Mouse (Mus musculus): ENCODE results near the gene Opcml. TPM values are rescaled to one million over a fixed set of nuclear protein-coding genes. Genes with fewer than 3 reads are reported as not detected.

The Opcml gene
- polyA plus RNA-seq, 1 experiment = 88.3 TPM

GRCm38 (mm10) chr9:28198106-28198694, 407.6 kb downstream of the Opcml start:
- no peak for TF ChIP-seq POLR2A (IDR thresholded peaks at IDR 0.05; ENCODE audit: extremely low read depth, insufficient read depth, low read length)
- no peak for TF ChIP-seq CTCF (IDR thresholded peaks at IDR 0.05; ENCODE audit: extremely low read depth, insufficient read depth, low read length)
- peaks cover 1% of the 10 kb centered on the region for H3K4me1 ChIP-seq (ENCODE audit: control insufficient read depth, insufficient read depth, low read length)
- no peak overlapping the region for H3K4me3 ChIP-seq (ENCODE audit: insufficient read depth, low read length)
- no peak overlapping the region for H3K27ac ChIP-seq (ENCODE audit: insufficient read depth, low read length)

DNA sequence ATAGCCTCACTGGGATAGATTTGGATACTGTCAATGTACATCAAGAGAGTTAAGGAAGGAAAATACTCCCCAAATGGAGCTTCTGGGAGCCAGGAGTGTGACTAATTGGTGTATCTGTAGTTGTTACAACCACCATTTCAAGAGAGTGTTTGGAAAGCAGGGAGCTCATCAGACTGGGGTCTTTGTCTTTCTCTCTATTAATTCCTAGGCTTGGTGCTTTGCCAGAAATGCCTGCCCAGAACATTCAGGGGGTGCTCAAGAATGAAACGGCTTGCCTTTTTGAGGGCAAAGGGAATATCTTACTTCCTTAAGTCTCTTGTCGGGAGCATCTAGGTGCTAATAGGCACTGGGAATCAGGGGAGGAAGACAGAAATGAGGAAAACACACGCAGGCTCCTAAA, 416.9 kb downstream of the Opcml start:
- no peak for TF ChIP-seq CTCF (IDR thresholded peaks at IDR 0.05; ENCODE audit: extremely low read depth, insufficient read depth, low read length)
- no peak for TF ChIP-seq POLR2A (IDR thresholded peaks at IDR 0.05; ENCODE audit: extremely low read depth, insufficient read depth, low read length)
- no peak overlapping the region for H3K27ac ChIP-seq (ENCODE audit: insufficient read depth, low read length)

DNA sequence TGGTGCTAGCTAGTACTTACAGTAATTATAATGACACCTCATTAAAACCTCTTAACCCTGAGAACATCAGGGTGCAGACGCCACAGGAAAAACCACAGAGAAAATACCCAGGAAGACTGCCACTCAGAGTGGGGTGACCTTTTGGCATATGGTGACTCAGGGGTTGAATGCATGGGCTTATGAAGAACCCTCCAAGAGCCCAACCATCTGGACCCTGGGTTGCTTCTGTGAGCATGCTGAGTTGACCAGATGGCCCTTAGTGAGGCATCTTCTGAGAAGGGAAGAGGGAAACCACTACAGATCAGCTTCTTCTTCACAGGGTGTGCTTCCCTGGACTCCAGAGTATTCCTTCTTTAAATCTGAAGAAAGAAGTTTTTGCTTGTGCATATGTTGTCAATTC, 418.1 kb downstream of the Opcml start:
- TF ChIP-seq POLR2A (IDR thresholded peaks at IDR 0.05; ENCODE audit: extremely low read depth, insufficient read depth, low read length) (no peak), CTCF (IDR thresholded peaks at IDR 0.05; ENCODE audit: extremely low read depth, insufficient read depth, low read length) (no peak)
- H3K27ac ChIP-seq (ENCODE audit: insufficient read depth, low read length) = no peak overlapping the region

More for the DNA sequence above, 416.9 kb downstream of the Opcml start:
- Histone ChIP-seq H3K4me1 (ENCODE audit: control insufficient read depth, insufficient read depth, low read length) (no peaks in the 10 kb centered on the region), H3K4me3 (ENCODE audit: insufficient read depth, low read length) (no peak overlapping the region)

GRCm38 (mm10) chr9:28211877-28212276, 421.3 kb downstream of the Opcml start:
- no peak overlapping the region for H3K27ac ChIP-seq (ENCODE audit: insufficient read depth, low read length)

More for the DNA sequence above, 418.1 kb downstream of the Opcml start:
- no peaks in the 10 kb centered on the region; the same call in 1 of the 2 replicates for H3K4me1 ChIP-seq (ENCODE audit: control insufficient read depth, insufficient read depth, low read length)
- H3K4me3 ChIP-seq (ENCODE audit: insufficient read depth, low read length) = no peak overlapping the region

GRCm38 (mm10) chr9:28213893-28214292, 423.3 kb downstream of the Opcml start:
- no peak overlapping the region for H3K27ac ChIP-seq (ENCODE audit: insufficient read depth, low read length)
- no peak for TF ChIP-seq CTCF (IDR thresholded peaks at IDR 0.05; ENCODE audit: extremely low read depth, insufficient read depth, low read length)
- no peak for TF ChIP-seq POLR2A (IDR thresholded peaks at IDR 0.05; ENCODE audit: extremely low read depth, insufficient read depth, low read length)
- peaks cover 3% of the 10 kb centered on the region for H3K4me1 ChIP-seq (ENCODE audit: control insufficient read depth, insufficient read depth, low read length)
- H3K4me3 ChIP-seq (ENCODE audit: insufficient read depth, low read length) = no peak overlapping the region

More at GRCm38 (mm10) chr9:28211877-28212276, 421.3 kb downstream of the Opcml start:
- Histone ChIP-seq H3K4me1 (ENCODE audit: control insufficient read depth, insufficient read depth, low read length) (peaks cover 2% of the 10 kb centered on the region), H3K4me3 (ENCODE audit: insufficient read depth, low read length) (no peak overlapping the region)
- TF ChIP-seq CTCF (IDR thresholded peaks at IDR 0.05; ENCODE audit: extremely low read depth, insufficient read depth, low read length) (no peak), POLR2A (IDR thresholded peaks at IDR 0.05; ENCODE audit: extremely low read depth, insufficient read depth, low read length) (no peak)

GRCm38 (mm10) chr9:28218026-28218646, 427.6 kb downstream of the Opcml start:
- Histone ChIP-seq H3K4me3 (ENCODE audit: insufficient read depth, low read length) (no peak overlapping the region), H3K4me1 (ENCODE audit: control insufficient read depth, insufficient read depth, low read length) (peaks cover 3% of the 10 kb centered on the region), H3K27ac (ENCODE audit: insufficient read depth, low read length) (no peak overlapping the region; the same call in 1 of the 2 replicates)
- TF ChIP-seq CTCF (IDR thresholded peaks at IDR 0.05; ENCODE audit: extremely low read depth, insufficient read depth, low read length) (no peak), POLR2A (IDR thresholded peaks at IDR 0.05; ENCODE audit: extremely low read depth, insufficient read depth, low read length) (no peak)

- TF ChIP-seq POLR2A (IDR thresholded peaks at IDR 0.05; ENCODE audit: extremely low read depth, insufficient read depth, low read length) (no peak), CTCF (IDR thresholded peaks at IDR 0.05; ENCODE audit: extremely low read depth, insufficient read depth, low read length) (no peak)
- H3K27ac ChIP-seq (ENCODE audit: insufficient read depth, low read length) = no peak overlapping the region
Observed at GRCm38 (mm10) chr9:28222726-28223125, 432.2 kb downstream of the Opcml start.

DNA sequence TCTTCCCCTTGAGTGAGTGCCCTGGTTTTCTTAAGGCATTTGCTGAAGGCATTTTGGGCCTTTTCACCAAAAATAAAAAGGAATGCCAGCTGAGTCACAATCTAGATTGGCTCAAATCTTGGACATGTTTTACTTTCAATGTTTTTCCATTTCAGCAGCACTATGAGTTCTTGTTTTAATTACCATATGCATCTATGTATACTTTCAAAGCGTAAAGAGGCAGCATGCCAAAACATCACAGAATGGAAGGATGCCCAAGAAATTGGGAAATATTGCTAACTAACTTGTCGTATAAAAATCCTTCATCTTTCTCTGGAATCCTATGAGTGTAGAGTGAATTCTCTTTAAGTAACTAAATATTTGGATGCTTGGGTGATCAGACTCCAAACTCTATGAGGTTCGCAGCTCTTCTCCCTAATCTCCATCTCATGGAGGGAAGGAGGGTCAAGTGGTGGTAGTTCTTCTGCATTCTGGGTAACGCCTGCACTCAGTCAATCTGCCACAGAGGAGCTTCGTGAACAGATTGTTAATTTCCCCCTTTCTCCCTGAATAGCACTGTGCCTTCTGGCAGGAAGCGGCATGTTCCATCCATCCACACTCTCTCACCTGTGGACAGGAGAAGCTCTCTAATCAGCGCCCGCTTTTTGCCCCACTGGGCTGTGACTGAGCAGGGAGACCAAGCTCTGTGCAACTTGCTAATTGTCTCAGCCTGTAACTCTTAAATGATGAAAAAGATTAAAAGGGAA, 435.4 kb downstream of the Opcml start:
- peaks cover 5% of the 10 kb centered on the region for H3K4me1 ChIP-seq (ENCODE audit: control insufficient read depth, insufficient read depth, low read length)
- H3K4me3 ChIP-seq (ENCODE audit: insufficient read depth, low read length) = no peak overlapping the region
- H3K27ac ChIP-seq (ENCODE audit: insufficient read depth, low read length) = peak overlapping the region; percentile 74; the same call in 1 of the 2 replicates
- TF ChIP-seq CTCF (IDR thresholded peaks at IDR 0.05; ENCODE audit: extremely low read depth, insufficient read depth, low read length) (no peak), POLR2A (IDR thresholded peaks at IDR 0.05; ENCODE audit: extremely low read depth, insufficient read depth, low read length) (no peak)

More at GRCm38 (mm10) chr9:28222726-28223125, 432.2 kb downstream of the Opcml start:
- Histone ChIP-seq H3K4me1 (ENCODE audit: control insufficient read depth, insufficient read depth, low read length) (peaks cover 7% of the 10 kb centered on the region), H3K4me3 (ENCODE audit: insufficient read depth, low read length) (no peak overlapping the region)

DNA sequence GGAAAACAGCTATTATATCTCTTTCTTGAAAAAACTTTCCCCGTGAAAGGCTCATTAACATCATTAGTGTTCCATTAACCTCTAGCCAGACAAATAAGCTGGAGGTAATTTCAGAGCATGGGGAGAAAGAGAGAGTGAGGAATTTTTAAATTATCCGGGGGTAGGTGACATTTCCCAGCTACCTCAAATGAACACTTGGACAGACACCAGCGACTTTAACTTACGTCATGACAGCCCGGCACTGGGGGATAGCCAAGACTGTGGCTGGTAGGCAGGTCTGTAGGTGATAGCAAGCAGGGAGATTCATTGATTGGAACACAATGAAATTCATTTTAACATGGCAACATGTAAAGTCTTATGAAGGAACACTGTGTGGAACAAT, 436.0 kb downstream of the Opcml start:
- Histone ChIP-seq H3K4me3 (ENCODE audit: insufficient read depth, low read length) (no peak overlapping the region), H3K27ac (ENCODE audit: insufficient read depth, low read length) (peak overlapping the region; percentile 74; the same call in 1 of the 2 replicates), H3K4me1 (ENCODE audit: control insufficient read depth, insufficient read depth, low read length) (peaks cover 5% of the 10 kb centered on the region)
- TF ChIP-seq CTCF (IDR thresholded peaks at IDR 0.05; ENCODE audit: extremely low read depth, insufficient read depth, low read length) = no peak
- TF ChIP-seq POLR2A (IDR thresholded peaks at IDR 0.05; ENCODE audit: extremely low read depth, insufficient read depth, low read length) = no peak

Data from cortical plate, adult 2 months (tissue).